Mouse (Mus musculus) midbrain, postnatal 0 days (tissue): ENCODE measurements around the gene Foxf1. TPM values are rescaled to one million over a fixed set of nuclear protein-coding genes. Genes with fewer than 3 reads are reported as not detected.

Source experiments
- ATAC-seq: fragments of 200-750 bp; cut with Nextera tagmentation; 2 replicates; pipeline ENCODE4 v1.8.0; 2017; ENCODE audit warnings: moderate number of reproducible peaks, mild to moderate bottlenecking, moderate TSS enrichment, moderate library complexity; ENCODE audit not compliant: low FRiP score
- DNase-seq: peaks from one replicate; pipeline ENCODE4 v3.0.0-alpha.2; 2015; ENCODE audit warnings: low spot score
- H3K27ac ChIP-seq: fragments of 300-500 bp; sonication (generic); 2 replicates; pipeline ENCODE4 v1.5.1; 2014; ENCODE audit warnings: low read depth, mild to moderate bottlenecking, low read length, mixed read lengths
- H3K27me3 ChIP-seq: fragments of 300-500 bp; sonication (generic); 2 replicates; pipeline ENCODE4 v1.6.1; 2014; ENCODE audit warnings: low read length, control low read depth, mixed read lengths; ENCODE audit not compliant: insufficient read depth
- H3K36me3 ChIP-seq: fragments of 300-500 bp; sonication (generic); 2 replicates; pipeline ENCODE4 v1.6.1; 2014; ENCODE audit warnings: low read length, control low read depth, mixed read lengths; ENCODE audit not compliant: insufficient read depth
- H3K4me1 ChIP-seq: fragments of 300-500 bp; sonication (generic); 2 replicates; pipeline ENCODE4 v1.6.1; 2014; ENCODE audit warnings: mild to moderate bottlenecking, control low read depth, antibody characterized with exemption, low read length, mixed read lengths; ENCODE audit not compliant: insufficient read depth
- H3K4me2 ChIP-seq: fragments of 300-500 bp; sonication (generic); 2 replicates; pipeline ENCODE4 v1.6.1; 2014; ENCODE audit warnings: low read depth, mild to moderate bottlenecking, low read length, mixed read lengths; ENCODE audit not compliant: poor library complexity, severe bottlenecking
- H3K4me3 ChIP-seq: fragments of 300-500 bp; sonication (generic); 2 replicates; pipeline ENCODE4 v1.5.1; 2014; ENCODE audit warnings: low read depth, mild to moderate bottlenecking, low read length, moderate library complexity
- H3K9ac ChIP-seq: fragments of 300-500 bp; sonication (generic); replicated peaks from 2 replicates; pipeline ENCODE4 v1.6.1; 2014; ENCODE audit warnings: mild to moderate bottlenecking, low read length, moderate library complexity, mixed read lengths; ENCODE audit not compliant: poor library complexity, severe bottlenecking
- H3K9me3 ChIP-seq: fragments of 300-500 bp; sonication (generic); 2 replicates; pipeline ENCODE4 v1.6.1; 2016; ENCODE audit warnings: low read length, control low read depth
- CTCF ChIP-seq: IDR thresholded peaks from 2 replicates; pipeline ENCODE4 v1.5.1; 2016; ENCODE audit warnings: antibody characterized with exemption, mild to moderate bottlenecking
- WGBS: fragments of 180-500 bp; shearing (Covaris S2); extraction: QIAGEN DNeasy Blood & Tissue Kit; methylation state at CpG from one replicate; pipeline ENCODE4 v1.1.7; 2014; 5-methylcytosine and 5-hydroxymethylcytosine counted together
- polyA plus RNA-seq: library from polyadenylated mRNA; unstranded; fragments of >200 nt; fragmentation: Nextera tagmentation; extraction: Ambion mirVana; gene quantifications from 2 replicates; pipeline ENCODE4 v1.2.1, GENCODE M21; 2015
- total RNA-seq: library from RNA; depleted of rRNA; stranded (reverse); fragments of >200 nt; gene quantifications from 2 replicates; pipeline ENCODE4 v1.2.3, GENCODE M21; 2014; rRNA removed

Gene Foxf1
- total RNA-seq (0.71 and 3.5 TPM in 2 replicates), polyA plus RNA-seq (1.5 and 1.6 TPM in 2 replicates)

- no peak for TF ChIP-seq CTCF
- Histone ChIP-seq H3K9ac (no peak within 1 kb of the TSS), H3K4me2 (peak within 1 kb of the TSS; percentile 57), H3K4me1 (no peaks in the 10 kb centered on the region), H3K36me3 (no peaks in the 10 kb centered on the region), H3K9me3 (no peaks in the 10 kb centered on the region), H3K27me3 (peaks cover 86% of the 10 kb centered on the region), H3K4me3 (peak within 1 kb of the TSS; percentile 32), H3K27ac (no peak within 1 kb of the TSS)
- under 1% methylated on average over 52 of the region's 83 CpGs for WGBS
- DNase-seq: no peak
- no peak; the same call in 1 of the 2 replicates for ATAC-seq
Observed at GRCm38 (mm10) chr8:121084210-121084951, at the start of gene Foxf1. TSS of gene Foxf1 (plus strand) at chr8:121084386.

GRCm38 (mm10) chr8:121035611-121036010 is 48.6 kb upstream of the Foxf1 start:
- ATAC-seq (no peak), DNase-seq (no peak)
- Histone ChIP-seq H3K4me1 (no peaks in the 10 kb centered on the region), H3K27me3 (no peaks in the 10 kb centered on the region), H3K27ac (no peak overlapping the region), H3K36me3 (no peaks in the 10 kb centered on the region), H3K4me3 (no peak overlapping the region), H3K9me3 (no peaks in the 10 kb centered on the region), H3K4me2 (no peak overlapping the region), H3K9ac (no peak overlapping the region)
- no peak for TF ChIP-seq CTCF
- WGBS: 75% methylated on average over 8 of the region's 8 CpGs

- WGBS: 68% methylated on average over 19 of the region's 19 CpGs
- Histone ChIP-seq H3K4me3 (no peak overlapping the region), H3K36me3 (no peaks in the 10 kb centered on the region), H3K9me3 (no peaks in the 10 kb centered on the region), H3K4me1 (no peaks in the 10 kb centered on the region), H3K9ac (no peak overlapping the region), H3K27ac (no peak overlapping the region), H3K4me2 (no peak overlapping the region), H3K27me3 (no peaks in the 10 kb centered on the region)
- no peak for TF ChIP-seq CTCF
- no peak for DNase-seq
- no peak for ATAC-seq
Observed at GRCm38 (mm10) chr8:121043719-121044440, 40.3 kb upstream of the Foxf1 start.

GRCm38 (mm10) chr8:121047441-121047840 is 36.7 kb upstream of the Foxf1 start:
- no peak for DNase-seq
- no peak overlapping the region for H3K4me3 ChIP-seq
- no peak overlapping the region for H3K4me2 ChIP-seq
- no peaks in the 10 kb centered on the region for H3K36me3 ChIP-seq
- no peak overlapping the region for H3K9ac ChIP-seq
- no peaks in the 10 kb centered on the region; the same call in 1 of the 2 replicates for H3K27me3 ChIP-seq
- no peaks in the 10 kb centered on the region for H3K9me3 ChIP-seq
- ATAC-seq: no peak
- TF ChIP-seq CTCF: no peak; the same call in 1 of the 2 replicates
- H3K27ac ChIP-seq: no peak overlapping the region
- 77% methylated on average over 9 of the region's 9 CpGs for WGBS
- H3K4me1 ChIP-seq: no peaks in the 10 kb centered on the region

- DNase-seq (no peak), ATAC-seq (no peak)
- H3K27me3 ChIP-seq: no peaks in the 10 kb centered on the region
- H3K4me2 ChIP-seq: no peak overlapping the region
- no peaks in the 10 kb centered on the region for H3K36me3 ChIP-seq
- H3K9me3 ChIP-seq: no peaks in the 10 kb centered on the region
- WGBS: 63% methylated on average over 9 of the region's 9 CpGs
- TF ChIP-seq CTCF: no peak
- no peak overlapping the region for H3K9ac ChIP-seq
- no peak overlapping the region for H3K27ac ChIP-seq
- no peak overlapping the region for H3K4me3 ChIP-seq
- no peaks in the 10 kb centered on the region; the same call in 1 of the 2 replicates for H3K4me1 ChIP-seq
Observed at GRCm38 (mm10) chr8:121058081-121058480, 26.1 kb upstream of the Foxf1 start.

GRCm38 (mm10) chr8:121059098-121059497 is 25.1 kb upstream of the Foxf1 start:
- H3K27ac ChIP-seq: peak overlapping the region; percentile 26; the same call in 1 of the 2 replicates
- 36% methylated on average over 7 of the region's 7 CpGs for WGBS
- H3K9me3 ChIP-seq: no peaks in the 10 kb centered on the region

More at GRCm38 (mm10) chr8:121059098-121059497, 25.1 kb upstream of the Foxf1 start:
- Histone ChIP-seq H3K4me1 (no peaks in the 10 kb centered on the region; the same call in 1 of the 2 replicates), H3K4me3 (no peak overlapping the region), H3K36me3 (no peaks in the 10 kb centered on the region), H3K9ac (no peak overlapping the region), H3K27me3 (no peaks in the 10 kb centered on the region), H3K4me2 (no peak overlapping the region)
- DNase-seq: peak; percentile 82
- ATAC-seq: peak; percentile 81
- no peak for TF ChIP-seq CTCF
